25 mouse cellular contexts compared by ENCODE assay signal in the genomic region with DNA sequence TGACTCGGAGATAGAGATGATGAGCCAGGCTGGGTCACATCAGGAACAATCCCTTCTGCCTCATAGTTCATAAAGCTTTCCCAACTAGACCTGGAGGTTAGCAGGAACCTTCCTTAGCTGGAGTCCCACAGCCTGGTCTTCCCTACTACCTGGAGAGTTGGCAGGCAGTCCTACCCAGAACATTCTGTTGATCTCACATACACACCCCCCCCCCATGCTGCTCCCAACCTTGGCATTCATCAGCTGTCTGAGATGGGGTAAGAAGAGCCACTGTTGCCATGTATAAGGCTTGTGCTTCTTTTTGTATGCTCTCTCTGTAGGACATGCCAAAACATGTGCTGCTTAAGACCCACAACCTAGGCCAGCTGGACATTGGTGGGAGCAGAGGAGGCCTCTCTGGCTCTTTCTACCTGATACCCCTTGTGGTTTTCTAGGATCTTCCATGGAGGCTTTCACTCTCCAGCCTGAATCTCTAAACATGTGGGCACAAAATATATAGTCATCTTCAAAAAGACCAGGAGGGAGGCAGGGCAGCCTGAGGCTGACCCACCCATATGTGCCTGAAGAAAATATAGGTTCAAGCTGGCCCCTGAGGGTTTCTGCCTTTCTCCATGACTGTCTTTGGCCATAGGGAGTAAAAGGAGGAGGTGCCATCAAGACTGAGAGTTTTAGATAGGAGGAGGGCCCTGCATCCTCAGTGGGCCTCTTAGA. TPM values are rescaled to one million over a fixed set of nuclear protein-coding genes. Genes with fewer than 3 reads are reported as not detected.
DNase-seq lines count a peak whose midpoint lies in the region; ATAC-seq lines count a peak whose summit lies in the region.
"Had no signal": no experiment of that assay in that cellular context is flagged by ENCODE, and none has a peak within 500 bp of the region (broad histone marks: within the 10 kb centered on the region; RNA-seq: fewer than 3 reads in every experiment).

No protein-coding gene starts in this region.

- H3K4me1 ChIP-seq in megakaryocyte, embryonic 14.5 days, result peaks cover 34% of the 10 kb centered on the region
- H3K4me1 ChIP-seq: embryonic facial prominence, embryonic 12.5 days had no signal

- H3K27me3 ChIP-seq in megakaryocyte, embryonic 14.5 days (replicated peaks), result peaks cover 4% of the 10 kb centered on the region
- H3K27me3 ChIP-seq: embryonic facial prominence, embryonic 12.5 days; forebrain, embryonic 13.5 days; forebrain, embryonic 15.5 days; Patski had no signal

- H3K9me3 ChIP-seq in megakaryocyte, embryonic 14.5 days, result no peaks in the 10 kb centered on the region
- H3K9me3 ChIP-seq: embryonic facial prominence, embryonic 10.5 days; embryonic facial prominence, embryonic 12.5 days; forebrain, embryonic 13.5 days; forebrain, embryonic 15.5 days; G1E had no signal

- peaks cover 6% of the 10 kb centered on the region for H3K36me3 ChIP-seq in megakaryocyte, embryonic 14.5 days (replicated peaks; ENCODE audit: low read length)
- H3K36me3 ChIP-seq: embryonic facial prominence, embryonic 12.5 days; forebrain, embryonic 15.5 days had no signal

- H3K4me3 ChIP-seq in megakaryocyte, embryonic 14.5 days (replicated peaks), result peak overlapping the region; percentile 10
- H3K4me3 ChIP-seq: embryonic facial prominence, embryonic 10.5 days; embryonic facial prominence, embryonic 12.5 days; forebrain, embryonic 13.5 days; forebrain, embryonic 15.5 days had no signal

- ATAC-seq in megakaryocyte, adult 5-6 weeks (ENCODE audit: poor library complexity, severe bottlenecking), result no peak
- ATAC-seq in frontal cortex, adult (ENCODE audit: low TSS enrichment), result no peak
- ATAC-seq: activated CD4-positive, CD25-positive, alpha-beta regulatory T cell, adult 4 months; CD4-positive, CD25-positive, alpha-beta regulatory T cell, adult 4 months; forebrain, embryonic 13.5 days; forebrain, embryonic 15.5 days; Patski had no signal

- DNase-seq in heart, adult 11 months, result peak; percentile 84
- no peak for DNase-seq in heart, adult 18-20 months
- DNase-seq: adrenal gland, adult 8-10 months; adrenal gland, postnatal 14 days; adrenal gland, postnatal 36 days; B cell, adult 2 months; cerebellum, adult 11-12 months; cerebellum, adult 2 months; cerebellum, adult 9-10 months; cerebellum, postnatal 10 days; cerebellum, postnatal 25 days had no signal

RNA-seq across cellular contexts. Expression of gene Cep72, which starts 1.4 kb away (rescaled TPM):
- total RNA-seq in heart, adult 18-20 months (2021), result under 1 TPM; 0.57 to 0.90 TPM
- polyA plus RNA-seq in megakaryocyte, embryonic 14.5 days (2012; ENCODE audit: insufficient read depth, low replicate concordance), result 1.7 TPM in 1 of 2 replicates, not detected in the other
- total RNA-seq in megakaryocyte, adult 5-6 weeks (2015), result 7.6 and 8.2 TPM in 2 replicates
- 8.9 and 15.7 TPM in 2 replicates for total RNA-seq in megakaryocyte, adult 5-6 weeks (2017)

RNA-seq across cellular contexts. Expression of gene Tppp, which starts 54.3 kb away (rescaled TPM):
- total RNA-seq in heart, adult 18-20 months (2021), result 10 to 100 TPM; 12.9 to 13.3 TPM
- 0.17 TPM in 1 of 2 replicates, not detected in the other for polyA plus RNA-seq in megakaryocyte, embryonic 14.5 days (2012; ENCODE audit: insufficient read depth, low replicate concordance)
- 0.05 and 0.16 TPM in 2 replicates for total RNA-seq in megakaryocyte, adult 5-6 weeks (2015)
- total RNA-seq in megakaryocyte, adult 5-6 weeks (2017), result 0.08 and 0.51 TPM in 2 replicates
- polyA plus RNA-seq: G1E had no signal

RNA-seq across cellular contexts. Expression of gene Slc9a3, which starts 57.8 kb away (rescaled TPM):
- 1 to 10 TPM in 1 of 2 experiments, under 1 TPM in 1; 0.59 to 1.2 TPM for total RNA-seq in heart, adult 18-20 months (2021)
- not detected in 2 replicates for polyA plus RNA-seq in megakaryocyte, embryonic 14.5 days (2012; ENCODE audit: insufficient read depth, low replicate concordance)
- not detected in 2 replicates for total RNA-seq in megakaryocyte, adult 5-6 weeks (2015)
- not detected in 2 replicates for total RNA-seq in megakaryocyte, adult 5-6 weeks (2017)
- total RNA-seq: CH12.LX had no signal
- polyA plus RNA-seq: activated CD4-positive, CD25-positive, alpha-beta regulatory T cell, adult 4 months; CD4-positive, CD25-positive, alpha-beta regulatory T cell, adult 4 months; embryonic facial prominence, embryonic 12.5 days; embryonic facial prominence, embryonic 14.5 days; forebrain, embryonic 11.5 days; forebrain, embryonic 15.5 days; G1E; Patski had no signal

Comparison
In these comparisons a context has a peak if more than half of its experiments do, and no peak if none do; other contexts are left out.
1. RNA of gene Cep72, which starts 1.4 kb away (total RNA-seq): 7.6 to 15.7 TPM in megakaryocyte, adult 5-6 weeks; 0.57 to 0.90 TPM in heart, adult 18-20 months; every median in the first group is over 4 times any median in the second.
2. RNA of gene Tppp, which starts 54.3 kb away (total RNA-seq): 12.9 to 13.3 TPM in heart, adult 18-20 months; 0.05 to 0.51 TPM in megakaryocyte, adult 5-6 weeks; every median in the first group is over 4 times any median in the second.